Mouse (Mus musculus): ENCODE results near the gene Hnrnpl. TPM values are rescaled to one million over a fixed set of nuclear protein-coding genes. Genes with fewer than 3 reads are reported as not detected.
A peak's percentile ranks its signal among the peaks of the same experiment; 100 is the strongest.
"Not testable (repeated sequence)": the region's sequence is repeated elsewhere in the genome, so short reads cannot be mapped to it uniquely, and the experiment has no call there.

Gene Hnrnpl
- polyA plus RNA-seq, 1 experiment from 2014 or later, result 142 TPM

GRCm38 (mm10) chr7:28867508-28868340, 59.4 kb downstream of the Hnrnpl start:
- peak overlapping the region; percentile 17; the same call in 1 of the 2 replicates for H3K4me3 ChIP-seq (ENCODE audit: low read length)
- H3K4me2 ChIP-seq (ENCODE audit: low read depth, low read length), result peak overlapping the region; percentile 44
- 26% methylated on average over 23 of the region's 23 CpGs for WGBS
- H3K9ac ChIP-seq (ENCODE audit: low read depth, low read length), result peak overlapping the region; percentile 50; the same call in 1 of the 2 replicates
- not testable (repeated sequence) for H3K27me3 ChIP-seq (replicated peaks; ENCODE audit: control insufficient read depth, insufficient read depth, low read length); H3K36me3 ChIP-seq (ENCODE audit: control insufficient read depth, insufficient read depth, low read length); H3K9me3 ChIP-seq (ENCODE audit: control insufficient read depth, low read length)
- H3K27ac ChIP-seq (ENCODE audit: low read length), result peak overlapping the region; percentile 15; the same call in 1 of the 2 replicates
- peaks cover 17% of the 10 kb centered on the region; the same call in 1 of the 2 replicates for H3K4me1 ChIP-seq (ENCODE audit: control insufficient read depth, insufficient read depth, low read length)
- peak; percentile 68 for ATAC-seq

- Histone ChIP-seq H3K4me1 (ENCODE audit: control insufficient read depth, insufficient read depth, low read length) (peaks cover 7% of the 10 kb centered on the region; the same call in 1 of the 2 replicates), H3K9ac (ENCODE audit: low read depth, low read length) (no peak overlapping the region), H3K27ac (ENCODE audit: low read length) (no peak overlapping the region), H3K4me3 (ENCODE audit: low read length) (no peak overlapping the region), H3K9me3 (ENCODE audit: control insufficient read depth, low read length) (no peaks in the 10 kb centered on the region), H3K4me2 (ENCODE audit: low read depth, low read length) (no peak overlapping the region), H3K27me3 (replicated peaks; ENCODE audit: control insufficient read depth, insufficient read depth, low read length) (no peaks in the 10 kb centered on the region), H3K36me3 (ENCODE audit: control insufficient read depth, insufficient read depth, low read length) (no peaks in the 10 kb centered on the region)
- no peak for ATAC-seq
- WGBS, result 83% methylated on average over 24 of the region's 24 CpGs
Measured at GRCm38 (mm10) chr7:28870901-28871664, 62.7 kb downstream of the Hnrnpl start.

Other genes with a start within 250 kb of the Hnrnpl start
- 7.8 and 9.7 TPM in 2 replicates for gene Samd4b, start 210.4 kb upstream of the Hnrnpl start, polyA plus RNA-seq (2015; fragmentation: Nextera tagmentation; extraction: Ambion mirVana)
- gene Pak4, start 210.4 kb upstream of the Hnrnpl start, polyA plus RNA-seq (2015; fragmentation: Nextera tagmentation; extraction: Ambion mirVana), result 51.2 and 55.4 TPM in 2 replicates
- gene Acp7, start 177.2 kb upstream of the Hnrnpl start, polyA plus RNA-seq (2015; fragmentation: Nextera tagmentation; extraction: Ambion mirVana), result not detected in 2 replicates
- 2.1 and 3.0 TPM in 2 replicates for gene Fbxo27, start 115.7 kb upstream of the Hnrnpl start, polyA plus RNA-seq (2015; fragmentation: Nextera tagmentation; extraction: Ambion mirVana)
- gene Fbxo17, start 91.7 kb upstream of the Hnrnpl start, polyA plus RNA-seq (2015; fragmentation: Nextera tagmentation; extraction: Ambion mirVana), result 5.1 and 6.1 TPM in 2 replicates
- 134 and 146 TPM in 2 replicates for gene Mrps12, start 66.7 kb upstream of the Hnrnpl start, polyA plus RNA-seq (2015; fragmentation: Nextera tagmentation; extraction: Ambion mirVana)
- 25.2 and 28.0 TPM in 2 replicates for gene Sars2, start 66.5 kb upstream of the Hnrnpl start, polyA plus RNA-seq (2015; fragmentation: Nextera tagmentation; extraction: Ambion mirVana)
- not detected in 2 replicates for gene Ccer2, start 52.4 kb upstream of the Hnrnpl start, polyA plus RNA-seq (2015; fragmentation: Nextera tagmentation; extraction: Ambion mirVana)
- gene Sirt2, start 41.8 kb upstream of the Hnrnpl start, polyA plus RNA-seq (2015; fragmentation: Nextera tagmentation; extraction: Ambion mirVana), result 71.9 and 77.6 TPM in 2 replicates
- gene Nfkbib, start 41.0 kb upstream of the Hnrnpl start, polyA plus RNA-seq (2015; fragmentation: Nextera tagmentation; extraction: Ambion mirVana), result 46.2 and 49.1 TPM in 2 replicates
- gene Rinl, start 19.6 kb upstream of the Hnrnpl start, polyA plus RNA-seq (2015; fragmentation: Nextera tagmentation; extraction: Ambion mirVana), result 5.2 and 5.9 TPM in 2 replicates
- 347 and 378 TPM in 2 replicates for gene Ech1, start 16.7 kb downstream of the Hnrnpl start, polyA plus RNA-seq (2015; fragmentation: Nextera tagmentation; extraction: Ambion mirVana)
- gene Lgals4, start 25.3 kb downstream of the Hnrnpl start, polyA plus RNA-seq (2015; fragmentation: Nextera tagmentation; extraction: Ambion mirVana), result 2,407 and 2,590 TPM in 2 replicates
- gene Lgals7, start 55.3 kb downstream of the Hnrnpl start, polyA plus RNA-seq (2015; fragmentation: Nextera tagmentation; extraction: Ambion mirVana), result 0.56 and 0.97 TPM in 2 replicates
- gene Capn12, start 72.9 kb downstream of the Hnrnpl start, polyA plus RNA-seq (2015; fragmentation: Nextera tagmentation; extraction: Ambion mirVana), result 0.29 and 0.39 TPM in 2 replicates
- 402 and 447 TPM in 2 replicates for gene Actn4, start 153.8 kb downstream of the Hnrnpl start, polyA plus RNA-seq (2015; fragmentation: Nextera tagmentation; extraction: Ambion mirVana)
- 355 and 362 TPM in 2 replicates for gene Eif3k, start 173.3 kb downstream of the Hnrnpl start, polyA plus RNA-seq (2015; fragmentation: Nextera tagmentation; extraction: Ambion mirVana)
- gene Map4k1, start 173.5 kb downstream of the Hnrnpl start, polyA plus RNA-seq (2015; fragmentation: Nextera tagmentation; extraction: Ambion mirVana), result 6.9 and 7.3 TPM in 2 replicates

All from intestine, embryonic 16.5 days (tissue).